Mouse (Mus musculus): ENCODE measurements around the gene Cd6. TPM values are rescaled to one million over a fixed set of nuclear protein-coding genes. Genes with fewer than 3 reads are reported as not detected.

The Cd6 gene
- 0.28 and 3.8 TPM in 2 replicates for total RNA-seq (2014; fragmentation: Nextera tagmentation)
- 0.21 and 0.26 TPM in 2 replicates for total RNA-seq (2017)

DNA sequence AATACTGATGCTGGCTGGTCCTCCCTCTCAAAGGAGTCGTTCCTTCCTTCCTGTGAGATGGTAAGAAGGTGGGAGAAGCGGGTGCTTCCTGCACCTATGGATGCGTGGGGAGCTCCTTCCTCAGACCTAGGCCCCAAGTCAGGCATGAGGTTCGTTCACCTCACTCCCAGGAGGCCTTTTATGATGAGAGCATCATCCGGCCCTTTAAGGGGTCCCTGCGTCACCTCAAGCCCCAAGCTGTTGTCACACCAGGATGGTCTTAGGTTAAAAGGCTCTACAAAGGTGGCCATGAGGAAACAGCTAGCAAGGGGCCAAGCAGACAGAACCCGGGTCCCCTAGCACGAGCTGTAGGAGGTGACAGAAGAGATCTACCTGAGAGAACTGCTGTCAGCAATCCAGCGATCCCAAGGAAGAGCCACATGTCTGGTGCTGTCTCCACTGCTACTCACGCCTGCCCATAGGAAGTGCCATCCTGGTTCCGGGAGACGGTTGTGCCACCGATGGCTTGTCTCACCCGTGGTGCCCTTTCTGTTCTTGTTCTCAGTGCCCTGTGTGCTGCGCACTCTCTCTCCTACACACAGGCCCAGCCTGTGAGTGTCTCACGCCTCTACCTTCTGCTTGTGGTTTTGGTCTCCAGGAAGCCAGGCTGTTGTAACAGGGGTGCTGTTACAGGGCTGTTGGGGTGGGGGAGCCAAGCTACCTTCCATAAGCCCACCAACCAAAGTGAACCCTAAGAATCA lies at the start of gene Cd6:
Gene Cd6 (minus strand): TSS at position 623 of the 740 bp plus-strand sequence.
- ATAC-seq (replicated peaks; ENCODE audit: poor library complexity, severe bottlenecking): peak; percentile 56

DNA sequence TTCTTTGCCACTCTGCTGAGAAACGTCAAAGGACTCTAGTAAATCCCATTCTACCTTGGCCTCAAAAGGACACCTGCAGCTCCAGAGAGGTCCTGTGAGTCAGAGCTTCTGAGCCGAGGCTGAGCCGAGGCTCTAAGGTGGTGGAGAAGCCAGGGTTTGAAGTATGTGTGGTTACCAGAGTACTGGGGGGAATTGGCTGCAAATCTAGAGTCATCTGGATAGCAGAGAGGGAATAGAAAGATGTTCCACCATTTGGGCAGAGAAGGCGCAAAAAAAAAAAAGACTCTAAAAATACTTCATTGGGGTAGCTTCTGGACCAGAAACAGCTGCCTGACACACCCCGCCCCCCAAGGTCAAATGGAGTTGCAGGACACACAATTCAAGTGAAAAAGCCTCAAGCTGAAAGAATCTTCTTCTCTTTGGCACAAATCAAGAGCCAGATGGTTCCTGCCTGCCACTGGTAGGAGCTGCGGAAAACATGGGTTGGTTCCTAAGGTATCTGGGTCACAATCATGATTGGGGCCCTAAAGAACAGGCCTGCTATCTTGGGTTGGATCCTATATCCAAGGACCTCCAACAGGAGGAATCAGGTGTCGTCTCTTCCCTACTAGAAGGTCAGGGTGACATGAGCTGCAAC lies 48.5 kb upstream of the Cd6 start:
- ATAC-seq (replicated peaks; ENCODE audit: poor library complexity, severe bottlenecking): no peak

DNA sequence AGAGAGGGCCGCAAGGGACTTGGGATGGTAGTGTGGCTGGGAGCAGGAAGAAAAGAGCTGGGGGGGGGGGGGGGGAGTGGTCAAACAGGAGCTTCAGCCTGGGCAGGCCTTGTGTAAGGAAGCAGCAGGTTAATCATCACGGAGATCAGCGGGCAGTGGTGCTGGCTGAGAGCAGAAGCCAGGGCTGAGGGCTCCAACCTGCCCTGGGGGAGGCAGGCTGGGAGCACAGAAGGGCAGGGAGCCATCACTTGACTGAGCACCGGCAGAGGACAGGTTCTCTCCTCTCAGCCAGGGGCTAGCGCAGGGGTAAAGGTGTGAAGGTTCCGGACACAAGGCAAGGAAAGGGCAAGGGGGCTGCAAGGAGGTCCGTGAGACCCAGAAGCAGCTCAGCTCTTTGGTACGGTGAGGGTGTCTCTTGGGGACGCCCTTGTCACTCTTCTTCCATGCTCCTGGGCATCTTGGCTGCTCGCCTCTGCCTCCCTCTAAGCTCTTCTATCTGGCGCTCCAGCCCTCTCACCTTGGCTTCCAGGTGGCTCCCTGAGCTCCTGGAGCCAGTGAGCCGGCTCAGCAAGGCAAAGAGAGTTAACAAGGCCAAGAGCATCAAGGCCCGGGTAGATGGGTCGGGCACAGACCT lies 41.6 kb upstream of the Cd6 start:
- ATAC-seq (replicated peaks; ENCODE audit: poor library complexity, severe bottlenecking): no peak

DNA sequence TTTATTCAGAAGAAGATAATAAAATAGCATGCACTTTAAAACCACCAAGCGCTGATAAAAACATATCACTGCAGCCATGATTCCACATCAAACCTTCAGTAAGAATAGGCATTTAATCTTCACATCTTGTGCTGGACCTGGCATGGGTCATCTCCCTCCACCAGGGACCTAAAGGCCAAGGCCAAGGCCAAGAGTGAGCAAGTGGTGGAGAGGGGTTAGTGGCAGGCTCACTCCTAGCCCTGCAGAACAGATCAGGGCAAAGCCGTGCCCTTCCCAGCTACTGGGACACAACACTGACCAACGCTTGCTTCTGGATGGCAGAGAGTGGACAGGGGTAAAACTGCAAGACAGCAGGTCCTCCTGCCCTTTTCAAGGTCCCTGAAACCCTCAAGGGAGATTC lies 40.8 kb upstream of the Cd6 start:
- no peak for ATAC-seq (replicated peaks; ENCODE audit: poor library complexity, severe bottlenecking)

DNA sequence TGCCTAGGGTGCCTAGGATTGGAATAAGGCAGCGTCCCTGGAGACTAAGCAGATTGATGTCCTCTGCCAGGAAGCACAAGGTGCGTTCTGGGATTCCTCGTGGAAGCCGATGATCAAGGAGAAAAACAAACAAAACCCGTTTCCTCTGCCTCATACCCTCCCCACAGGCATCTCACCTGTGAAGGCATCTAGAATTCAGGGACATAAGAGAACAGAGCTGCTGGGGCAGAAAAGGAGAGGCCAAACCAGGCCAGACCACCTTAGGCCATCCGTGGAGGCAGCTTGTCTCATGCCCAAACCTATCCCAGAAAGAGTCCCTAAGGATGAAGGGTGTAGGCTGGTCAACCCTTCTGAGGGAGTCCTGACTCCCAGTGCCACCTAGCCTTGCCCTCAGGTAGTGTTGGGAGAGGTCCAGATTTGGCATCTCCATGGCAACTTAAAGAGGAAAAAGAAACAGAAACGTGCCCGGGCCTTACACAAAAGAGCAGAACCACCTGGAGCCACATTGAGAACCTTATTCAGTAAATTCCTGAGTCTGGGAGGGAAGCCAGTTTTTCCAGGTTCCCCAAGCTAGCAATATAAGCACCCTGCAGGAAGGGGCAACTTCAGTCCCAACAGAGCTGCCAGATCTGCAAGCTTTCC lies 40.1 kb upstream of the Cd6 start, which contains the start of gene Tmem132a:
Gene Tmem132a (minus strand): TSS at position 55 of the 642 bp plus-strand sequence.
- ATAC-seq (replicated peaks; ENCODE audit: poor library complexity, severe bottlenecking): no peak

DNA sequence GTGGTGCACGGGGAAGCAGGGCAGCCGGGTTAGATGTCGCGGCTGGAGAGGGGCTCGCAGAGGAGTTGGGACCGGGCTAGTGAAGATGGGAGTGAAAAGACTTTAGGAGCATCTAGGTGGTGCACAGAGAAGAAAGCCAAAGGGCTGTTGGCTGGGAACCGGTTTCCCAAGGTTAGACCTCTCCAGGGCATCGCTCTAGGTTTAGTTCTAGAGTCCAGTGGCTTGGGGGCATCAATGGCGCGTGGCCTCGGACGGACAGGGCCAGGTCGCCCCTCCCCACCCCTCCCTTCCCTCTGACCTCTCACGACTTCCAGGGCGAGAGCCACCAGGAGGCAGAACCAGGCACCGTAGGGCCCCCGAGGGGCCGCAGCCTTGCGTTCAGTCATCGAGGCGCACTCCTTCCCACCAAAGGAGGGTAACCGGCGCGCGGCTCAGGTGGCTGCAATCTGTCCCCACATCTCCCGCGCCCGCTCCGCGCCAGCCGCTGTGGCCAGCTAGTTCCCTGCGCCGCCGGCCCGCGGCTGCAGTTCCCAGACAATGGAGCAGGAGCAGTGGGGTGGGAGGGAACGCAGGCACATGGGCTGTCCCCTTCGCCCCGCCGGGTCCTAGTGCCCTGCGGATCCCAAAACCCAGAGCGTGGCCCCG lies 39.5 kb upstream of the Cd6 start:
- ATAC-seq (replicated peaks; ENCODE audit: poor library complexity, severe bottlenecking): peak; percentile 71

DNA sequence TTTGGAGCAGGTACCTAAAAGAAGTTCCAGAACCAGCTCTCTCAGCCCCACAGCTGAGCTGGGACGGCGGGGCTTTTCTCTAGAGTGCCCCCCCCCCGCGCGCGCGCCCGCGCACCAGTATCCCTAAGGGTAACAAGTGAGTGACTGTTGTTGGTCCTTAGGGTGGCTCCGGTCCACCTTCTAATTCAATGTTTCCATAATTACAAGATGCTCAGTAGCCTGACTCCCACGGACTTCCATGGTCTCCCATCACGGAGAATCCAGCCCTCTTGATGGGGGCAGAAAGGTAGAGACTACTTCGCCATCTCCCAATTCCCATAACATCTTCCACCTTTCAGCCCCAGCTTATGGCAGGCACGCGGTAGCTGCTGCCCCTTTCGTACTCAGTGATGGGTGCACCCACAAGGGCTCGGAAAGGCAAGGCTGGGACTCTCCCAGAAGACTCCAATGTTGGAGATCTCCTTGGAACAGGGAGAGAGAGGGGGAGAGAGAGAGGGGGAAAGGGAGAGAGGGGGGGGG lies 38.8 kb upstream of the Cd6 start:
- no peak for ATAC-seq (replicated peaks; ENCODE audit: poor library complexity, severe bottlenecking)

DNA sequence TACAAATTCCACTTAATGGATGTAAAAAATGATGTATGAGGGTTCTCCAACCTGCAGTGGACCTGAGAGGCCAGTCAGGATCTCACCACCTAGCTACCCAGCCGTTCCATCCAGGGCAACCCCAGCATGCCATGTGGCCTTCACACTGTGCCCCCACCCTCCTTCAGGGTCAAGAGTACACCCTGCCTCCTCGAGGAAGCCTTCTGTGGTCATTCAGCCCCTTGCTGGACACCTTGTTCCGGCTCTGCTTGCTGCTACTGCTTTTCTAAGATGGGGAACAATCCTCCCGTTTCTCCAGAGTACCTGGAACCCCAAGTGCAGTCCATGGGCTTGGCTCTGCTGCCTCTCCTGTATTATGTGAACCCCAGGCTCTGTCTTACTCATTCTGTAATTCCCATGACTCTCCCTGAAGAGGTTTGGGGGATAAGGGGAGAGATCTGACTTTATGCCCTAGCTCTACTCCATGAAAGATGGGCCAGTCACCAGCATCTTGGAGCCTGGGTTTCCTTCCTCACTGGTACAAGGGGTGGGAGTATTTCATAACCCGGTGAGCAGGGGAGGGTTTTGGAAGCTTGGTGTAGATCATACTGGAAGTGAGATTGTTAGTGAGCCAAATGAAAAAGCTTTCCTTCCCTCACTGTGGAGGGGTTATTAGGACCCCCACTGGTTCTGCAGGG lies 38.2 kb upstream of the Cd6 start:
- ATAC-seq (replicated peaks; ENCODE audit: poor library complexity, severe bottlenecking): peak; percentile 46; the same call in 1 of the 2 replicates

DNA sequence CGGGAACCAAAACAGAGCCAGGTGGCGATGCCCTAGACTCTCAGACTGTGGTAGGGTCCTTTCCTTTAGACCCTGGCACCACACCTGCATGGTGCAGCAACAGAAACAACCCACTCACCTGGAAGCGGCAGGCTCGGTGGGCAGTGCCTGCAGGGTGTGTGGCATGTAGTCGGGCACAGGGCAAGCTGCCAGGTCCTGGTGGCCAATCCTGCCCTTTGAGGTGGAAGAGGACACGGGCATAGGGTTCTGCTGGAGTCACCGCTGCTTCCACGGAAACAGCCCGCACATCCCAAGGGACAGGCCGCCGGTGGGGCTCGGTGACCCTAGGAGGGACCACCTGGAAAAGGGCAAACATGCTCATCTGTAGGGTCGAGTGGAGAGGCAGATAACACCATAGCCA lies 36.5 kb upstream of the Cd6 start:
- ATAC-seq (replicated peaks; ENCODE audit: poor library complexity, severe bottlenecking): no peak

DNA sequence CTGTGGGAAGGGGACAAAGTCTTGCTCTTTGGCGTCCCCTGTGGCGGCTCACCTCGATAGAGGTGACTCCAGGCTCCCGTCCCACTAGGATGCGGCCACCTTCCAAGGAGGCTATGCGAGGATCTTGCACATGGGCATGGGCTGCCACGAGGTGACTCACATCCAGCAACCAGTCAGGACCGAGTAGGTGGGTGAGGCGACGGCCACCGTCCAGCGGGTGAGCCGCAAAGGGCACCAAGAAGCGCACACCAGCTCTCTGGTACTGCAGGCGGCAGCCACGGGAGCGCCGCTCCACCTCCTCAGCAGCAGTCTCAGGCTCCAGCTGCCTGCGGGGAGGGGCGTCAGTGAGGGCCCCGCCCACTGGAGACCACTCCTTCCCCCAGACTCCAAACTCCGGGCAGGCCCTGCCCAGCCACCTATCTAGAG lies 30.2 kb upstream of the Cd6 start:
- ATAC-seq (replicated peaks; ENCODE audit: poor library complexity, severe bottlenecking): no peak

DNA sequence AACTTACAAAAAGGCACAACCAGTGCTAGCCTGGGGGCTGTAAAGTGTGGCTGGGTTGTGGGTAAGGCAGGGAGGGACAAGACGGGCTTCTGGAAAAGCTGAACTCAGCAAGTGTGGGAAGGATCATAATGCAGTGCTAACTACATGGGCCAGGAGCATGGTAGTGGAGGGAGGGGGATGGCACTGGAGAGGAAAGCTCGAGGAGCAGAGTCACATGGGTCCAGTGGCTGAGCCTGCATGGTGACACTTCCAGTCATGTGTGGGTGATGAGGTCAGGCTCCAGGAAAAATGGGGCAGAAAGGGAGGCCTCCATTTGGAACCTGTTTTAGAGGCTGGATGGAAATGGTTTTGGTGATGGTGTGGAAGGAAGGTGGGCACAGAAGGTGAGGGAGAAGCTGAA lies 26.7 kb upstream of the Cd6 start:
- no peak for ATAC-seq (replicated peaks; ENCODE audit: poor library complexity, severe bottlenecking)

DNA sequence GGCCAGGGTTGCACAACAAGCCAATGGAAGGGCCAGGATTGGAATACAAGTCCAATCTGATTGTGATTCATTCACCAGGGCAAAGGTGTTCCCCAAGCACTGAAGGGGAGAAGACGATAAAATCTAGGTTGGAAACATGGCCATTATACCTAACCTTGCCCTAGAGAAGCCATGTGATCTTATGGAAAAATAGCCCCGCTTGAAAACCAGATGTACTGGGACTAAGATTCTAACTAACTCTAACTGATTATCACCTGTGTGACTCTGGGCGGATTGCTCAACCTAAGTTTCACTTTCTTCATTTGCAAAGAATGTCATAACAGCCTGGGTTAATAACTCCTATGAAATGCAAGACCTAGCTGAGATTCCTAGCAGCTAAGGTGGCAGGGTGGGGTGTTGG lies 25.6 kb upstream of the Cd6 start:
- ATAC-seq (replicated peaks; ENCODE audit: poor library complexity, severe bottlenecking): no peak

DNA sequence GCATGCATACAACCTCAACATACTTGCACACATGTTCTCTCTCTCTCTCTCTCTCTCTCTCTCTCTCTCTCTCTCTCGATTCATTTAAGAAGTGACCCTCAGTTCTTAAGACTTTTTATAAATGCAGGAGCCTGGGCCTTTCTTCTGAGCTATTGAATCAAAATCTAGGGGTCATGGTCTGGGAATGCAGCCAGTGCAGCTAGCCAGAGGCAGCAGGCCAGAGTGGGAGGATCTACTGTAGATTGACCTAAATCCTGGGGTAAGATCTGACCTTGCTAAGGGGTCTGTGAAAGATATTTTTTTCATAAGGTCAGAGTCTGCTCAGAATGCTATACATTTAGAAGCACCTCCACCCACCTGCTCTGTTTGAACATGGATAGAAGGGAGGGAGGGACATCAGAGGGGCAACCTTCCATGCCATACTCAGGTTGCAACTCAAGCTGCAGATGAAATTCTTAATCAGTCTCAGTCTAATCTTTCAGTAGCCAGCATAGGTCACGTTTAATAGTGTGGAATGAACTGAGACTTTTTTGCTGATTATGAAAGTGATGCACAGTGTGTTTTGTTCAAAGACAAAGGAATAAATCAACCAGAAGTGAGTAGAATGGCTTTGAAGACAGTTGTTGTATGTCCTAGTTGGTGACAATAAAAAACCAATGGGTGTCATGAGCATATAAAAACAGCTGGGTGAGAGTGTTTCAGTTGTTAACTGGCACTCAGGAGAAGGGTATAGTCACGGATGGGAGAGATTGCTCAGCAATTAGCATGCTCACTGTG lies 17.6 kb upstream of the Cd6 start:
- ATAC-seq (replicated peaks; ENCODE audit: poor library complexity, severe bottlenecking): no peak

DNA sequence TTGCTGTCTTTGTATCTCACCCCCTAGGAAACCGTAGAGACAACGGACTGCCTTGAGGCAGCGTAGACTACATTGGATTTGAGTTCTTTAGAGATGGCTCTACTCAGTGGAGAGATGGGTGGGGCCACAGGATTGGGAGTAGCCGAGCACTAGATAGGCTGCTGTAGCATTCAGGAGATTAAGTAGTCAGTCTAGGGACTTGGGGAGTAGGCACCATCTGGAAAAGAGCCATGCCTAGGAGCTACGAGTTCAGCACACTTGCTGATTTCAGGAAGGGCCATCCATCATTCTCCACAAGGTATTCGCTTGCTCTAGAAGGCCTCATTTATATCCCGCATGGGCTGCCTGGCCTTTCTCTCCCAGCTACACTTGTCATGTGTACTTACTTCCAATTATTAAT lies 16.3 kb upstream of the Cd6 start:
- ATAC-seq (replicated peaks; ENCODE audit: poor library complexity, severe bottlenecking): no peak

DNA sequence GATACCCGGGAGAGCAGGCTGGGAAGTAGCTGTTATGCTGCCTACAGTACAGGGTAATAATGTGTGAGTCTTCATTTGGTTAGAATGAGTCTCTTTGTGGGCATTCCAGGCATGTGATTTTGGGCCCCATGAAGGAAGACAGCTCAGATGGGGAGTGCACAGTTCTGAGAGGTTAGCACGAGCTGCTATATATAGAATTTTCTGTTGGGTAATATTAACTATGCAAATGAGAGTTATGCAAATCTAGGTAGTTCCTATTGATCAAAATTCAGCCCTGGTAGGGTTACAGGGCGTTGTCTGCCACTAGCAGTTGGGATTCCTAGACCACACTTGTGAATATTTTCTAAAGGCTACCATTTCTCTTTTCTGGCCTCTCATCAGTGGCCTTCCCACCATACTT lies 15.6 kb upstream of the Cd6 start:
- ATAC-seq (replicated peaks; ENCODE audit: poor library complexity, severe bottlenecking): peak; percentile 18

DNA sequence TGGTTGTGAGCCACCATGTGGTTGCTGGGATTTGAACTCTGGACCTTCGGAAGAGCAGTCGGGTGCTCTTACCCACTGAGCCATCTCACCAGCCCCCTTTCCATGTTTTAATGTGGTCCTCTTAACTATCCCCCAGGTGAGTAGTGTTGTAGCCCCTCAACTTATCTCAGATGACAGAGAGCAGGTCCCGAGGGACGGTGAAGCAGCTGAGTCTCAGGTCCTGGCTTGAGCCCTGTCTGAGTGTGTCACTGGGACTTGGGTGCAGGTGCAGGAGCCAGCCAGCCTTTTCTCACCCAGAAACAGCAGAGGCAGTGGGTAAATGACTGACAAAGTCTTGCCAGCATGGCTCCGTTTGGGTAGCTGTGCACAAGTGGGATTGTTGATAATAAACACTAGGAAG lies 14.3 kb upstream of the Cd6 start:
- no peak for ATAC-seq (replicated peaks; ENCODE audit: poor library complexity, severe bottlenecking)

DNA sequence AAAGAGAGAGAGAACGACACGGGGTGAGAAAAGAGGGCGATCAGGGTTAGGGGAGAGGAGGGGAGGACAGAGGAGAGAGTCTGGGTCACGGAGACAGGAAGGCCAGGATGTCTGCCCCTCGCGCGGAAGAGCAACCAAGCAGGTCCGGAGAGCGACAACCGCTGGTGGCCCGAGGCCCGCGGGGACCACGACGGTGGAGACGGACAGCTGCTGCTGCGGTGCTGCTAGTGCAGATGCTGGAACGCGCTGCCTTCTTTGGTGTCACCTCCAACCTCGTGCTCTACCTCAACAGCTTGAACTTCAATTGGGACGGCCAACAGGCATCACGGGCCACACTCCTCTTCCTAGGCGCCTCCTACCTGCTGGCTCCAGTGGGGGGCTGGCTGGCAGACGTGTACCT lies 13.1 kb upstream of the Cd6 start:
- no peak for ATAC-seq (replicated peaks; ENCODE audit: poor library complexity, severe bottlenecking)

DNA sequence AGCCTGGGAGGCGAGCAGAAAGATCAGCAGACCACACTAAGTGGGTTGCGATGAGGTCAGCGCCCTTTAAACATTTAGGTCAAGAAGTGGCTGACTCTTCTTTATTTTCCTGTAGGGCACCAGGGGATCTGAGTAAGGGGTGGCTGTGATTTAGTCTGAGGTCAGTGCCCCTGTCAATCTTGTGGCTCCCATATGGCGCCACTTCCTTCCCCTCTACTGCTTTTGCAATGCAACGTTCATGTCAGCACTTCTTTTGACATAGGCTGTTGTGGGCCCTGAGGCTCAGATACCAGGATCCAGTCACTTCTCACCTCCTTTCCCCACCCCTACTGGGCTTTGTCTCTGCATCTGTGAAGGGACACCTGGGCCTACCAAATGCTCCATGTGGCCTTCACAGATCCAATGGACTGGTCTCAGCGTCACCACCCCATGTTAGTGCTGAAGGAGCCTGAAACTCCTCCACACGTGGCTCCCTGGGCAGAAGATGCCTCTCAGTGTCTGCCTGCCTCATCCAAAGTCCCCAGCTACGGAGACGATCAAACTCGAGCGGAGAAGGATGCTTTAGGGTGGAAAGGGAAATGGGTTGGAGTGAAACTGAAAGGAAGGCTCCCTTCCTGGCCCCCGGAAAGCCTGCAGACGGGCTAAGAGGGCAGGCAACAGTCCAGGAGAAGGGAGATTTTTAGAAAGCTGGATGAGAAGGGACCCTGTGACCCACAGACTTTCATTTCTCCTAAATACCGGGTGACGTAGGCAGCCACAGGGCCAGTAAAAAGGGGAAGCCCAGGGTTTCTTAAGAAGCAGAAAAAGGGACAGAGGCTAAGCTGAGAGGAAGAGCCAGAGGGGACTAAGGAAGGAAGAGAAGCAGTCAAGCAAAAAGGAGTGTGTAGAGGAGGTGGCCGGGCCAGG lies 12.1 kb upstream of the Cd6 start:
- peak; percentile 83 for ATAC-seq (replicated peaks; ENCODE audit: poor library complexity, severe bottlenecking)
